Mouse (Mus musculus) layer of hippocampus, adult 11-12 months (tissue): Measurements from ENCODE around the gene Oprm1.
"Not testable (repeated sequence)": the region's sequence is repeated elsewhere in the genome, so short reads cannot be mapped to it uniquely, and the experiment has no call there.

ENCODE experiments used
- DNase-seq: peaks from one replicate; pipeline ENCODE4 v3.0.0; 2022; ENCODE audit warnings: low spot score

The Oprm1 gene

DNA sequence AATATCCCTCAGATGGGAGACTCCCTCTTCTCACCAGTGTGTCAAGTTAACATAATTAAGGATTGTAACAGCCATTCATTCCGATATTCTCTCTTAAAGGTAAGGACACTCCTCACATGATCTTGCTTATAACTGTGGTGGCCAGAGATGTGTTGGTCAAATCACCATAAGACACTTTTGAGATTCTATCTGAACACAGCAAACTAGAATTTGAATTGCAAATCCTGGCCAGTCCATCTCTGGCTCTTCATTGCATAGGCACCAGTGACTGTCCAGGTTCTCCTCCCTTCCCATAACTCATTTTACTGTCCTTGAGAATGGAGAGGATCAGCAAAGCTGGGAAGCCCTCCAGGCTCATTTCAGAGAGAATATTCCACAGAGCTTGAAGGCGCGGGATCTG, at the start of gene Oprm1:
Oprm1 (plus strand) TSS at position 301 of the 400 bp plus-strand sequence.
- DNase-seq, result no peak

DNA sequence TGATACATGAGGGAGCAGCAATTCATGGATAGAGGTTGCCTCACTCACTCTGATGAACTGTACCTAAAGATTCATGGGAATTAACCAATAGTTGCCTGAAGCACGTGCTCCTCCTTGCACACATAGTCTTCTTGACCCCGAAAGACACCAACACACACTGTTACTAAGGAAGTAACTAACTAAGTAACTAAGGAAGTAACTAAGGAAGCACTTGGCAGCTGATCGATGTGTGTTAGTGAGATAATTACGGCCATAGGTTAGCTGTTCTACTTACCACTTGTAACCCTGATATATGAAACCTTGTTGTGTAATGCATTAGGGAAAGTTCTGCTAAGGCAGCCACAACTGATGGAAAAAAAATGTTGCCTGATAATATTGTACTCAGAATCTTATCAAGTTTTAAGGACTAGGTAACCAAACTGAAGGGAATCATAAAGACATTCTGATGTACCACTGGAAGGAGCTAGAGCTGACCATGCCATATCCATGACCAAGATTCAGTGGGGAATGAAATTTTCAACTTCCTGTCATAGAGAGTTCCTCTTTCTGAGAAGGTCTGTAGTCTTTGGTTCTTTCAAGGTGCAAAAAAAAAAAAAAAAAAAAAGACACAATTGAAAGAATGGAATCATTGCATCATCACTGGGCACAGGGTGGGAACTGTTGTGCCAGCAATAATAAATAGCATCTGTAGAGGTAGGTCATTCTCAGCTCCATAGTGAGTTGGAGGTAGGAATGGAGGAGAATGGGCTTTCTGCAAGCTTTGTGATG, 40.9 kb upstream of the Oprm1 start:
- no peak for DNase-seq

DNA sequence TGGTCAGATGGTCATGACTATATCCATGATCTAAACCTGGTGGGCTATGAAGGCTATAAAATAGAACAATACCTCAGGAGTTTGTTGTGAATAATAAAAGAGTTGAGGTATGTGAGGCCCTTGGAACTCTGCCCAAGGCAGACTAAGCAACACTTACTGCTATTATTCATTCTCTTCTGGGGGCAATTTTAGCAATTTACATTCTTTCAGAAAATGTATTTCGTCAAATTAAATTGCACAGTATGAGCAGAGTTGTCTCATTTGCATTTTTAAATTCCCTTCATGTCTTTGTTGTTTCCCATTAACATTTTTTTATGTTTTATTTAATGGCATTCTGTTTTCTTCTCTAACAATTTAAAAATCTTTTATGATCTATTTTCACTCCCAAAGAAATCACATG, 34.5 kb upstream of the Oprm1 start:
- no peak for DNase-seq

DNA sequence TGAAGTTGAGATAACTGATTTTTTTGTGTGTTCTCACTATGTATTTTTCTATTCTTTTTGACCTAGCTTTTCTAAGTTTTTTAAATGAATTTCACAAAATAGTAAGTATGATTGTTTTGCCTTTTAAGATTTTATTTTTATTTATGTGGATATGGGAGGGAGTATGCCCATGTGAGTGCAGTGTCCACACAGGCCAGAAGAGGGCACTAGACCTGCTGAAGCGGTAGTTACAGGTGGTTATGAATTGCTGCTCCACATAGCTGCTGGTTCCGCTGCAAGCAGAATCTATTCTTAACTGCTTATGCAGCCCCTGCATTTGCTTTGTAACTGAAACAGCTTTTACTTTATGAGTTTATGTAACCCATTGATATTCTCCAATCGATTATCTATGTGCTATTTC, 29.8 kb upstream of the Oprm1 start:
- DNase-seq, result no peak

DNA sequence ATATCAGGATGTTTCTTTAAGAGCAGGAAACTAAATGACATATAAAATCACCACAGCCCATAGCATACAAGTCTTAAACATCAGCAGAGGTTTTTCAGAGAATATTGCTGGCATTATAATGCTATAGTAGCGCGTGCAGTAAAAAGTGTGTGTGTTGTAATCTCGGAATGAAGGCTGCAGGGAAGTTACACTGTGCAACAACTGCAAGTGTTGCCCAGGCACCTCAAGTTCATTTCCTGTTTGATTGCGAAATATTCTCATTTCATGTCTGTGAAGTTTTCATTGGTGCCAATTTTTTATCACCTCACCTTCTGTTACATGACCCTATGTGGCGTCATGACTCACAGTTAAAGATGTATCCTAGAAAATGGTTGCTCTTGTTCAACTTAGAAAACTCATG, 4.9 kb upstream of the Oprm1 start:
- DNase-seq, result no peak

DNA sequence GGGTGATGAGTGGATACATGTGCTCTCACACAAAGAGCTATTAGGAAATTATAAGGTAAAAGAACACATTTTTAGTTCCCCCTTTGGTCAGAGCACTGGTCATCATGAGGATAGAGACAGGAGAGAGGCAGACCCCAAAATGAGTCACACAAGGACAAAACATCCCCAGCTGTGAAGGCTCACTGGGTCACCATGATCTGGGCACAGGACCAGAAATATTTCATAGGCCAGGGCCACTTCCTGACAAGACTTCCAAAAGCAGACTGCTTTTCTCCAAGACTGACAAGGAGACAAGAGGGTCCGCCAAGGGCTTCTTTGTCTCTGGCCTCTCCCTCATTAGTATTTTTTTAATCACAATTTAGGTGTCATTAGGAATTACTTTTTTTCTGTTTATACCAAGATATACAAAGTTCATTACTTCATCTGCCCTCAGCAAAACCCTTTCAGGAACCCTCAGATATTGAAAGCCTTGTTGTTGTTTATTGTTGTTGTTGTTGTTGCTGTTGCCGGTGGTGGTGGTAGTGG, 3.0 kb downstream of the Oprm1 start, which contains the start of gene Gm10945:
Gm10945 (minus strand) TSS at position 475 of the 525 bp plus-strand sequence.
- no peak for DNase-seq

DNA sequence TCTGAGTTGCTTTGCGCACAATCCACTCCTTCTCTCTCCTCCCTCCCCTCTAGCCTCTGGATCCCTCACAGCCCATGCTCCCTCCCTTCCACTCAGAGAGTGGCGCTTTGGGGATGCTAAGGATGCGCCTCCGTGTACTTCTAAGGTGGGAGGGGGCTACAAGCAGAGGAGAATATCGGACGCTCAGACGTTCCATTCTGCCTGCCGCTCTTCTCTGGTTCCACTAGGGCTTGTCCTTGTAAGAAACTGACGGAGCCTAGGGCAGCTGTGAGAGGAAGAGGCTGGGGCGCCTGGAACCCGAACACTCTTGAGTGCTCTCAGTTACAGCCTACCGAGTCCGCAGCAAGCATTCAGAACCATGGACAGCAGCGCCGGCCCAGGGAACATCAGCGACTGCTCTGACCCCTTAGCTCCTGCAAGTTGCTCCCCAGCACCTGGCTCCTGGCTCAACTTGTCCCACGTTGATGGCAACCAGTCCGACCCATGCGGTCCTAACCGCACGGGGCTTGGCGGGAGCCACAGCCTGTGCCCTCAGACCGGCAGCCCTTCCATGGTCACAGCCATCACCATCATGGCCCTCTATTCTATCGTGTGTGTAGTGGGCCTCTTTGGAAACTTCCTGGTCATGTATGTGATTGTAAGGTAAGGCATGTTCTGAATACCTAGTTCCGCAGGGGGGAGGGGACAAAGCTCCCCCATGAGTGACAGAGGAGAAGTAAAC, 30.4 kb downstream of the Oprm1 start:
- DNase-seq, result no peak

DNA sequence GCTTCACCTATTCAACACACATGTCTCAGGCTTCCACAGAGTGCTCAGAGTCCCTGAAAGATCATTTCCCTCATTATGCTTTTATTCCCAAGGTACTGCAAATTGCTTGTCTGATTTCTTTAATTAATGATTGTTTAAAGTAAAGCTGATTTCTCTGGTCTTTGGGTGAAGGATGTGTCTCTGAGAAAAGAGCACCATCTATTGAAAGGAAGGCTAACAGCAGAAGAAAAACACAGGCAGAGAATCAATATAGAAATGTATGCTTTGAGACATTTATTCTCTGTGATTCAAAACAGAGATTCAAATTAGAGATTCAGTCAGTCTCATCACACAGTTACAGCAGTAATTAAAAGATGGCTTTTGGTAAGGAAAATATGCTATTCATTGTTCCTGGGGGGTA, 31.9 kb downstream of the Oprm1 start:
- no peak for DNase-seq

DNA sequence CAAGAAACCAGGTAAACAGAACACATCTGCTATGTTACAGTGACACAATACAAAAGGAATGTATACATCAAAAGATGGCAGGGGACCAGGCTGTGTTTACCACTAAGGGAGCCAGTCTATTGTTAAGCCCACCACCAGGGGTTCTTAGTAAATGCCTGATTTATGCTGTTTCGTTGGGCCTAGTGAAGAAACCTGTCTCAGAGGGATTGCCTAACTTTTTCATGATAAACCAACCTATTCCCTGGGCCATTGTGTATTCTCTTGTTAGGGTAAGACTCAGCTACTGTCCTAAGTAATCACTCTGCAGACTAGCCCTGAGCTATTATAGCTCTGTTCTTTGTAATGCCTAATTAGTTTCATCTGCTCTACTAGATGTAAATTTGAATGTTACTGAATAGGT, 62.3 kb downstream of the Oprm1 start:
- no peak for DNase-seq

DNA sequence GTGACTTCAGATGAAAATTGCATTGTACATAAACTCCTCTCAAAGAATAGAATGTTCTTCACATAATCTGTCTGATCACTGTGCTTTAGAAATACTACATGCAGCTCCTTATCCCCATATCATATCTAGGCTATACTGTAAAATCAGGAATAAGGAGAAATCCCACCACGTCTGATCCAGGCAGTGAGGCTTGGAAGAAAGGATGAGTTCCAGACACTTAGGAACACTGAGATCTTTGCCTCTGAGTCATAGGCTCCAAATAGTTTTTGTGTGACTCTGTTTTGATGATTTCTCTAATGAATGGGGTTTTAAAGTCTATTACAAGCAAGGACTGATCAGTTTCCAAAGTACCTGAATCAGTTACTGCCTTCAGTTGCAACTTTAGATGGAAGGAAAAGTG, 83.9 kb downstream of the Oprm1 start:
- no peak for DNase-seq

DNA sequence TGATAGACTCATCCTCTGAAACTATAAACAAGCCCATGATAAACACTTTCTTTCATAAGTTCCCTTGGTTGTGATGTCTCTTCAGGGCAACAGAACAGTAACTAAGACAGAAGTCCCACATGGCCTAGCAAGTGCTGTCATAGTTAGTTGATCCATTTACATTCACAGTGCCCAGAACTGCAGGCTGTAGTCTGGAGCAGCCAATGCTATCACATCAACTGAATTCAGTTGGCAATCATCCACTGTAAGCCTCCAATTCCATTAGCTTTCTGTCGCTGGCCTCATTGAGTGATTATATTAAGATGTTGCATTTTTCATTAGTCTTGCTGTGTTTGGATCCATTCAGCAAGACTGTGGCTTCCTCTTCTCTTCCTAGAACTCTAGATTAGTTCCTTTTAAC, 88.0 kb downstream of the Oprm1 start:
- DNase-seq, result no peak

DNA sequence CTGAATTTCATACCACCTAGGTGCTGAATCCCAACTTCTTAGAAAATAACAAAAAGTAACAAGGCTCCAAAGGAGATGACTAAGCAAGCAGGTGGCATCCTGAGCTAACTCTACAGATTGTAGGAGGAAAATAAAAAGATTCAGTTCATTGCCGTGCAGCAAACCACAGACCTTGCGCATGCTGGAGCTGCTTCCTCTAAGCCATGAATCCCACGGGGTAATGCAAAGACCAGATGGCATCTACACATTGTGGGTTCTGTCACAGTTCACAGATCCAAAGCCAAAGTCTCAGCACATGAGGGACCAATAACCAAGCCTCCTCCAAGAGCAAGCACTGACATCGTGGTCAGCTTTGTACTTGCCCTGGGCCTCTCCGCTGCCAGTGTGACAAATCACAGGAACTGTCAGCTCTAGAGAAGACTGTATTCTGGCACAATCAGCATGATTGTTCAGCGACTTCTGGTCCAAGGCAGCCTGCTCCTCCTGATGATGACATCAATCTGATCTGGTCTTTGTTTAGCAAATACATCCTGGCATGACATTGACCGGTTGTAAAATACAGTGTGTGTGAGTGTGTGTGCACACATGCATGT, 90.0 kb downstream of the Oprm1 start:
- peak; percentile 11 for DNase-seq

DNA sequence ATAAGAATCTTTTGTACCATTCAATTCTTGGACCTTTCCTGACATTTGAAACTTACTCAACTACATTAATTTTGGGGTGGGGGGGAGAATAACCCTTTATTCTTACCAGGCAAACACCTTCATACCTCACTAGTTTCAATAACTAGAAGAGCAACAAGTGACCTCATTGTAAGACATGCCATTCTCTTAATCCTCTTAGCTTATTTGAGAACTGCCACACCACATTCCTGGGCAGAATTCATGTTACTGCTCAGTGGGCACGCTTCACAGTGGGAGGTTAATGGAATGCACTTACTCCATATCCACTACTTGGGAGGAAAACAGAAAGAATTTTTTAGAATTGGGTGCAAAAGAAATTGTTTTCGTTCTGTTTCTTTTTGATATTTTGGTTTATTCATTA, 90.5 kb downstream of the Oprm1 start:
- DNase-seq, result no peak

DNA sequence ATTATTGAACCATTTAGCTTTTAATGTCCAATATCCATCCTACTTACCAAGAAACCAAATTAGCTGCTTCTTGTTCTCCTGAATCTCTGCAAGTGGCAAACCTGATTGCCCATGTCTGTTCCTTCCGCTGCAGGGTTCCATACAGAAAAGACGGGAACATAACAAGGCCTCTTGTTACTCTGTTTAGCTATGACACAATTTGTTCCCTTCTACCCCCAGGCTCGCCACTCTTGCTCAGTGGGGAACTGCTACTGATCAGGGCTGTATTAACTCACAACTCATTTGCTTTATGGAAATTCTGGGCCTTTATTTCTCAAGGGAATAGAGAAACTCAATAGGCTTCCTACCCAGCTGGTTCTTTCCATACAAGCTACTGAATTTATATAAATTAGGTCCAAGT, 97.5 kb downstream of the Oprm1 start:
- no peak for DNase-seq

DNA sequence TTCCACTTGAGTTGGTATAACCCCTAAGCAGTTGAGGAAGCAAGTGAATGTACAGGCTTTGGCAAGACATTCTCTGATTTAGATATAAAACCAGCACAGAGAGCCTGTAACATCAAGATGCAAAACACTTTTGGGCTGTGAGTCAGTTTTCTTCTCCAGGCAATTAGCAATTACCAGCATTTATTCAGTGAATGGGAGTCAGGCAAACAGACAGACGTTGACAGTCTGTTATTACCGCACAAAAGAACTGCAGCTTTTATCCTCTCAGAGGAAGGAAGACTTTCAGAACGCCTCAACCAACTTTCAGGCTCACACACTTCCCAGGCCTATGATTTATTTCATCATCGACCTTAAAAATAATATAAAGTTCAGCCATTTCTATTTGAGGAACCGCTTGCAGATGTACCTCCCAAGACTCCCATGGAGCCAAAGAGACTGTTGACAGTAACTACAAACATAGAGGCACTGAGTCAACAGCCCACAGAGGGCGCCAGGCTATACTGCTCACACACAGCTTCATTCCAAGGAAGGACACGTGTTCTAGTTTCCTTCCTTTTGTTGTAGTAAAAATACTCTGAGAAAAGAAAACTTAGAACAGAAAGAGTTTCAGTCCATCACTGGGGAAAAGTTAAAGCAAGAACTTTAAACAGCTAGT, 113.2 kb downstream of the Oprm1 start:
- DNase-seq, result no peak

DNA sequence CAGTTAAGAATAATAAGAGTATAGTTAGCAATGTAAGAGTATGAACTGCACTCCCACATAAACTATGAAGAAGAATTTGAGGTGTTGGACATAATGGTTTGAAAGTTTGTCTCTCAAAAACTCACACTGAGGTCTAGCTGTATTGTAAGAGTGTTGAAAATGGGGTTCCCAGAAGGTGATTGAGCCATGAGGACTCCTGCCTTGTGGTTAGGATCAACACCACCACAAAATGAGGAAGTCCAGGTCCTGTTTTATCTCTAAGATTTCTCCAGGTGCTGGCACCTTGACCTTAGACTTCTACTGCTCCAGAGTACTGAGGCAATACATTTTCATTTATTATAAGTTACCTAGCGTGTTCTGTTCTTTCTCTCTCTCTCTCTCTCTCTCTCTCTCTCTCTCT, 115.6 kb downstream of the Oprm1 start:
- no peak for DNase-seq

DNA sequence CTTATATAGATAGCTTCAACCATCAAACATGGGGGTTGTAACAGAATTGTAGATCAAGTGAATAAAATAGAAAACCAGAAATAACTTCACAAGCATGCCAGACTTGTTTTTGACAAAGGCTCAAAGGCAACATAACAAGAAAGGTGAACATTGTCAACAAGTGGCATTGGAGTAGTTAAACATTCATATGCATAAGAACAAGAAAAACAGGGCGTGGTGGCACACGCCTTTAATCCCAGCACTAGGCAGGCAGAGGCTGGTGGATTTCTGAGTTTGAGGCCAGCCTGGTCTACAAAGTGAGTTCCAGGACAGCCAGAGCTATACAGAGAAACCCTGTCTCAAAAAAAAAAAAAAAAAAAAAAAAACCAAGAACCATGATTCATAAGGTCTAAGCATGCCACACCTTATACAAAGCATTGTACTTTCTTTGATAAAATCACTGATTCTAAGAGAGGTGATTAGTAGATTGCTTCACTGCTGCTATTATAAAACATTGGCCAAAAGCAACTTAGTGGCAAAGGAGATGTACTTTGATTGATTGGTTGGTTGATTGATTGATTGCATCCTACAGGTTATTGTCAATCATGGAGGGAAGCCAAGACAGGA, 120.1 kb downstream of the Oprm1 start:
- no peak for DNase-seq

DNA sequence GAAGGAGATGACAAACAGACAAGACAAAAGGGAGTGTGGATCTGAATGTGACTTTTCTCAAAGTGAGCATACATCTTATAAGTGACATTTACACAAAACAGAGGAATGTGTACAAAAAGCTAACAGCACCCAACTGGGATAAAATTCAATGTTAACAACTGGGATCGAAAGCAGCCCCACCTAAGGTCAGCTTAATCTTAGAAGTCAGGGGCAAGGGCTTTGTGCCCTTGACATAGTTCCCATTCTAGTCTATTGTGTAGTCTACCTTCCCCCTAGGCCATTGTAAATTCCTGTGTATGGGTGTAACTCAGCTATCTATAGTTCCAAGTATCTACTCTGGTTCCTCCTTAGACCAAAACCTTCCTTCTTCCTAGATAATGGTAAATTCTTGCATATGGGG, 123.7 kb downstream of the Oprm1 start:
- DNase-seq, result not testable (repeated sequence)

DNA sequence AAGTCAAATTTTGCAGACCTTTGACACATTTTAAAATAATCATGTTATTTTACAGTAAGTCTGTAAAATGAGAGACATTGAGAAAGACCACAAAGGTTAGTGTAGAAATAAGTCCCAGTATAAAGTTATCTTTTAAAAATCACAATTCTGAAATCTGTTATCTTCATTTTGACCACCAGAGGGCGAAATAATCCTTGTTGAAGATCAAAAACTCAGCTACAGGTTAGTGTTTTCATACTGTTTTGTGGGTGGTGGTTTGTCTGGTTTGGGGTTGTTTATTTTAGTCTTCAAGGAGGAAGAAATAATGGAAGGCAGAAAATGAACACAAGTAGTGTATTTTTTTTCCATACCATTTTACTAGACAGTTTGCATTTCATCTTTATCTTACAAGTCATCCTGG, 127.2 kb downstream of the Oprm1 start:
- no peak for DNase-seq

DNA sequence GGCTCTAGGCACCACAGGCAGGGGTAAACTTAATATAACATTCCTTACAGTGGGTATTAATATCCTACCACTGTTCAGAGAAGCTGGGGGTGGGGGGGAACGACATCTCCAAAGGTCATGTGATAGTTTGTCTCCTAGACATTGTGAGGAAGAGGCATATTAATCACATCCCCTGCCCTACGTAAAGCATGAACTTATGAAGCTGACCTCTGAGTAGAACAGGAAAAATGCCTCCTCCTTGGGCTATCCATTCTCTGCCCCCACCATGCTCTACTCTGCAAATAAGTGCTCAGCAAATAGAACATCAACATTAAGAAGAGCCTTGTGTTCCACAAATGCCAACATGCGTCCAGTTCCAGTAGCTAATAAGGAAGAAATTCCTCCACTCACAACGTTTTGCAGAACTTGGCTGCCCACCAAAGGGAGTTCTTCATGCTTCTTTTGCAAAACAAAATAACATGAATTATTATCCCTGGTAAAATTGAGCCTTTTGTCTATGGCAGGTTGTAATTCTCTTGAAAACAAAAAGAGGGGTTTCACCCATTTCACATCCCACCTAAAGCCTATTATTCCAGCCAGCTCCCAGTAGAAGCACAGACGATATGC, 131.4 kb downstream of the Oprm1 start:
- no peak for DNase-seq

DNA sequence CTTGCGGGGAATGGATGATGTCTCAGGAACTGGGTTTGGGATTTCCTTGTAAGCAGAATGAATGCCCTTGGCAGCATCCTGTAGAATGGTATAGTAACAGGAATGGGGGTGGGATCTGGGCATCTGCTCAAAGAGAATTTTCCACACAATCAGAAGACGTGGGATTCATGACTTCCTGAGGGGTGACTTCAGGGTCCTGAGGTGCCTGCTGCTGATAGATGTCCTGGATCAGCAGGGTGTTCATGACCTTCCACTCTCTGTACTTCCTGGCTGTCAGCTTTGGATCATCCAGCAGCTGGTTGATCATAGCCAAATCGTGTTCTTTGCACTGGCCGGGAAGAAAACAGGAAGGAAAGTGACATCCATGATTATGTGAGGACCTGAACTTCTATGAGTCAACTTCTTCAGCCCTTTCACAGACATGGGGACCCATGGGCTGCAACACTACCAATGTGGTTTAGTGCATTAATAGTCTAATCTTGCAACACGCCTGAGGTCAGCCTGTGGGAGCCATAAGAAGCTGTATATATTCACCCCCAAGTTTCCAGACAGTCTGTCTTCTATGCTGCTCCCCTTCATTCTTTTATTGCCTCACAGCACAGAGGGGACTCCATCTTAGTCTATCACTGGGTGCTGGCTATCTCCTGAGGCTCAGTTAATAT, 132.2 kb downstream of the Oprm1 start:
- no peak for DNase-seq
